Mouse (Mus musculus): ENCODE results near the gene Crtam.

- TF ChIP-seq CTCF (IDR thresholded peaks at IDR 0.05; ENCODE audit: low read depth, low read length) (no peak), POLR2A (IDR thresholded peaks at IDR 0.05; ENCODE audit: extremely low read depth, insufficient read depth, low read length) (no peak)
These were observed 43.0 kb downstream of the Crtam start for GRCm38 (mm10) chr9:40961401-40961800.
